Mouse (Mus musculus): ENCODE results near the gene Slc44a2.
"Not testable (repeated sequence)": the region's sequence is repeated elsewhere in the genome, so short reads cannot be mapped to it uniquely, and the experiment has no call there.

Gene Slc44a2

DNA sequence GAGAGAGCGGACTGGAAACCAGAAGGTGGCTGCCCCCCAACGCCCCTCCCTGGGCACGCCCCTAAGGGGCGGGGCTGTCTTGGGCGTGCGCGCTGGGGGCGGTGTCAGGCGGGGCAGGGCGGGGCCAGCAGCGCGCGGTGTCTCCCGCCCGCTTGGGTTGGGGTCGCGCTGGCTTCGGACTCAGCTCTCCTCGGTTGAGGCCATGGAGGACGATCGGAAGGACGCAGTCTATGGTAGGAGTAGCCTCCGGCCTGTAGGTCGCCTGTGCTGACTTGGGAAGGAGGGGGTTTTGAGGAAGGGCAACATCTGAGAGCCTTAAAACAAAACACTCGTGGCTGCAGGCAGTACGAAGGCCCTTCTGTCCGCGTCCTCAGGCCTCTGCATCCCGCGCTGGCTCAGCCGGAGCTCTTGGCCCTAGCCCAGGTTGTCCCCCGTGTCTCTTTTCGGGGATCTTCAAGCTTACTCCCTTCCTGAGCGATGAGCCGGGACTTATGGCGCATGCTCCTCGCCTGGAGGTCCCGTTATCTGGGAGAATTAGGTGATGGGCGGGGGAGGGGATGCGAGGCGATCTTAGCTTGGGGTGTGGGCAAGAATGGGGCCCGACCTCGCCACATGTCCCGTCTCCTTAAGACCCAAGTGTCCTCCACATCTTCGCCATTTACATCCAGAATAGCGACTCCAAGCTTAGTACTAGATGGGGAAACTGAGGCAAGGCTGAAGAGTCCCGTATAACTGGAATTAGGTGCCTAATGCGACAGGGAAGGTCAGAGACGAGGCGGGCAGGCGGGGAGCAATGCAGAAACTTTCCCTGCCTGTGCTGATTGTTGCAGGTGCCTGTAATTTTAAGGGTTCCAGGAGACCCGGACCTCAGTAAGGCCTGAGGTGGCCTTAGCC is at the start of gene Slc44a2:
Gene Slc44a2, plus strand, starts transcription at position 80 of the 894 bp plus-strand sequence.
- DNase-seq (ENCODE audit: low read depth, low spot score): peak; percentile 85

DNA sequence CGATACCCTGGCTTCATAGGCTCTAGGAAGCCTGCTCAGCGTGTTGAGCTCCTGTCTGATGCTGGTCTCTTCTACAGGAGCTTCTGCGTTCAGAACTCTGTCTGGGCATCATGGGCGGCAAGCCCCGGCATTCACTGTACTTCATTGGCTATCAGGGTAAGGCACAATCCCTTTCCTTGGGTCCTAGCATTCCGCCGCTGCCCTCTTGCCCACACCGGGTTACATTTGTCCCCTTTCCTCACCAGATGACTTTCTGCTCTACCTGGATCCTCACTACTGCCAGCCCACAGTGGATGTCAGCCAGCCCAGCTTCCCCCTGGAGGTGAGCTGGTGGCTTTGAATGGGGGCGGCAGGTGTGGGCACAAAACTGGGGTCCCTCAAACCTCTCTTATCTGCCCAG is 48.1 kb upstream of the Slc44a2 start:
- DNase-seq (ENCODE audit: low read depth, low spot score): no peak

DNA sequence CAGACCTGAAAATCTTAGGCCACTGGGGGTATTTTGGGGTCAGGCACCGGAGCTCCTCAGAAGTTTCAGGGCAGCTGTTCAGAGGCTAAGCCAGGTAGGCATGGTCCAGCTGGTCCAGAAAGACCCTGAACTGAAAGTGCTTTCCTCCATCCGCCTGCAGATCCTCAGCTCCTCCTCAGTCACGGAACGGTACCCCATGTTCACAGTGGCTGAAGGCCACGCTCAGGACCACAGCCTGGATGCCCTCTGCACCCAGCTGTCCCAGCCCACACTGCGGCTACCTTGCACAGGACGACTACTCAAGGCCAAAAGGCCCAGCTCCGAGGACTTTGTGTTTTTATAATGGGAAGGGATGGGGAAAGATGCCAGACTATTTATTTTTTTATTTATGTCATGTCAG is 47.4 kb upstream of the Slc44a2 start:
- no peak for DNase-seq (ENCODE audit: low read depth, low spot score)

DNA sequence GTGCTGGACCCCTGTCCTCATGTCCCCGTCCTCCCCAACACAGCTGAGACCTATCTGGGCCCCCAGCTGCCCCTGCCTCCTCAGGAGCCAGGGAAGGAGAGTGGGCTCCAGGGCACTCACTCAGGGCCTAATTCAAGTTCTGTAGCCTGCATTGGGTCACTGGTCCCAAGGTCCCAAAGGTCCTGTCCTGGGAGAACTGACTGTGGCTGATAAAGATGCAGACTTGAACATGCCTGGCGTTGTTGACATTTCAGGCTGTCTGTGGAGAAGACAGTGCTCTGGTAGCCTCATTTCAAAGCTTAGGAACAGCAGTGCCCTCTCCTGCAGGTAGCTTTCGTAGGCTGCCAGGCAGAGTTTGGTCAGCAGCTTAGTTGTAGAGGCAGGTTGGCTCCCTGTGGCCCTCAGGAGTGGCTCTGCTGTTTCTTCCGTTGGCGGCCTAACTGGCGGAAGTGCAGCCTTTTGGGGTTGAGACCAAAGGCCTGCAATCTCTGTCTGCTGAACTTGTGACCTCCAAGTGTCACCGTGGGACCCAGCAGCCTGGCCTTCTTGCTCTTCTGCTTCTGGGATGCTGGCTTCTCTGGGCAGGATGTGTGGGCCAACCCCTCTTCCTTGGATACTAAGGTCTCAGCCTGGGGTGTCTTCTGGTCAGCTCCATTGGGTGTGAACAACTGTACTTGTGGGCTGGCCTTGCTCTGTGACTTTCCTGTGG is 46.8 kb upstream of the Slc44a2 start:
- no peak for DNase-seq (ENCODE audit: low read depth, low spot score)

DNA sequence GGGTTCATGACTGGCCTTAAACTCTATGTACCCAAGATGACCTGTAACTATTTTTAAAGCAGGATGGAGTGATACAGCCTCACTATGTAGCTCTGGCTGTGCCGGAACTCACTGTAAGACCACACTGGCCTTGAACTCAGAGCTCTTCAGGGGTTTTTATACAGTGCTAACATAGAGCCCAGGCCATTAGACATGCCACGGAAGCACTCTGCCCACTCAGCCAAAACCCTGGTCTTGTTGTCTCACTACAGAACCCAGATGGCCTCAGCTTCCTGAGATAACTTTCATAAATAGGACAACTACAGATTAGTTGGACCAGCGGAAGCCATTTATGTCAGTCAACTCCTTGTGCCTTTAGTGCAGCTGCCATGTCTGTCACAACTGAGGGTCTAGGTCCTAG is 46.2 kb upstream of the Slc44a2 start:
- DNase-seq (ENCODE audit: low read depth, low spot score): no peak

DNA sequence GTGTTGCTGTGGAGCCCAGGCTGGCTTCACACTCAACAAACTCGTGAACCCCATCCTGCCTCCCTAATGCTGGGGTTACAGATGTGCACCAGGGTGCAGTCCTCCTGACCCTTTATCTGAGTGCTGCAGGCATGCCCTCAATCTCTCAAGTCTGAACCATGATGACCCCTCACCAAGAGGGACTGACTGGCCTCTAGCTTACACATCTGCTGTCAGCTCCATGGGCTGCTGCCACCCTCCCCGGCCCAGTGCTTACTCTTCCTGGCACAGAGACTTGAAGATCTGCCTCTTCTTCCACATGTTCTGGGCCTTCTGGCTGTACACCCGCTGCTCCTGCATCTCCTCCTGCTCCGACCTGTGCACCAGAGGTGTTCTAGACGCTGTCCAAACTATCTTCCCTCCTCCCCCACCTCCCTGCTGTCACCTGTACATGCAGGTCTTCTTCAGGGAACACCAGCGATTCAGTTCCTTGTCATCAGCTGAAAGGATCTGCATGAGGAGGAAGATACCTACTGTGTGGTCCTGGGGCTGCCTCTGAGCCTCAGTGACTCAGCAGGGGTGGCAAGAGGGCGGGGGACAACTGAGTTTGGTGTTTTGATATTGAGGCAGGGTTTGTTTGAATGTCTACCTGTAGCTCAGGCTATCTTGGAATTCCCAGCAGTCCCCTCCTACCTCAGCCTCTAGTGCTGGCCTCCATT is 45.3 kb upstream of the Slc44a2 start:
- DNase-seq (ENCODE audit: low read depth, low spot score): no peak

DNA sequence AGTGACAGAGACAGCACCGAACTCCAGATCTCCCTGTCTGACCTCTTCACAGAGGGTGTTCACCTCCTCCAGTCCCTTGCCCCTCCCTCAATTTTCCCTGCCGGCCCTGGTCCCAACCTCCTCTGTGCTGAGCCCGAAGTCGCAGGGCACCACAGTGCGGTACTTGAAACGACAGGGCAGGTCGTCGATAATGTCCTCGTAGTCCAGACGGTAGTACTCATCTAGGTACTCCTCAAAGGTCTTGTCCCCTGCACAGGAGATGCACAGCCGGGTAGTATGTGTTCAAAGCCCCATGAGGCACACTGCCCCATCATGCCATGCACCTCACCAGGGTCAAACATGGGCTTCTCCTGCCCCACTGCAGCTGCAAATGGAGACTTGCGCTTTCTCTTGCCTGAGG is 44.8 kb upstream of the Slc44a2 start:
- DNase-seq (ENCODE audit: low read depth, low spot score): no peak

DNA sequence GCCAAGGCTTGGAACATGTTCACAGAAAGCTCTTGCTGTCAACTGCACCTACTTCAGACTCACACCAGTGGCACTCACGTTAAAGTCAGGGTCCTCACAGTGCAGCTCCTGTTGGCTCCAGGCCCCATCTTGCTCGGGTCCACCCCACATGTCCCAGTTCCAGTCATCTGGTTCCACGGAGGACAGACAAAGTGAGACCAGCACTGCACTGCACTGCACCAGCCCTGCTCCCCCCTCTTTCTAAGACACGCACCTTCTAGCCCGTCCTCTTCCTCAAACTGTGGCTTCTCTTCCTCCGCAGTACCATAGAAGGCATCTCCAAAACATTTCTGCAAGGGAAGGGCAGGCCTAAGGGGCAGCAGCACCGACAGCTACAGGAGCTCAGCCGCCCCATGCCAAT is 44.2 kb upstream of the Slc44a2 start:
- DNase-seq (ENCODE audit: low read depth, low spot score): no peak

DNA sequence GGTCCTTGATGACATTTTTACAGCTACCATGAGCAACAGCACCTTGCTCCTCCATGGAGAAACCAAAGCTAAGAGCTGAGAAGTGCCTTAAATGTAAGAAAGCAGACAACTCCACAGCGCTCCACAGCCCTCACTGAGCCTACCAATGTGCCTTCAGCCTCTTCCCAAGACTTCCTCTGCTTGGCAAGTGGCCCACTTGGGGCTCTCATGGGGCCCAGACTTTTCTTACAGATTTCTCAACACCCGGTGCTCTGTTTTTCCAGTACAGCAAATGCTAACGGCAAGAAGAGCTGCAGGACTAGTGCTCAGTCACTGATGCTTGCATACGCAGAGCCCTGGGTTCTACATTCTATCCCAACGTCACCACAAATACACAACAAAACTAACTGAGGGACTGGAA is 42.7 kb upstream of the Slc44a2 start:
- DNase-seq (ENCODE audit: low read depth, low spot score): no peak

DNA sequence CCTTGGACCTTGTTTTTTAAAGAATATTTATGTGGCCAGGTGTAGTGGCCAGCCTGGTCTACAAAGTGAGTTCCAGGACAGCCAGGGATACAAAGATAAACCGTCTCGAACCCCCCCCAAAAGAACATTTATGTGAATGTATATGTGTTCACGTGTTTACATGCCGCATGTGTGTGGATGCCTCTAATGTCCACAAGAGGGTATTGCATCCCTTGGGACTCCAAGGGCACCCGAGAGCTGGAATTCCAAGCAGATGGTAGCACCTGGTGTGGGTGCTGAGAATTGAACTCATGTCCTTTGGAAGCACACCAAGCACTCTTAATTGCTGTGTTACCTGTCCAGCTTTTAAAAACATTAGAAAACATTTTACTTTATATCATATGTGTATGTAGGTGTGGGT is 36.9 kb upstream of the Slc44a2 start:
- no peak for DNase-seq (ENCODE audit: low read depth, low spot score)

DNA sequence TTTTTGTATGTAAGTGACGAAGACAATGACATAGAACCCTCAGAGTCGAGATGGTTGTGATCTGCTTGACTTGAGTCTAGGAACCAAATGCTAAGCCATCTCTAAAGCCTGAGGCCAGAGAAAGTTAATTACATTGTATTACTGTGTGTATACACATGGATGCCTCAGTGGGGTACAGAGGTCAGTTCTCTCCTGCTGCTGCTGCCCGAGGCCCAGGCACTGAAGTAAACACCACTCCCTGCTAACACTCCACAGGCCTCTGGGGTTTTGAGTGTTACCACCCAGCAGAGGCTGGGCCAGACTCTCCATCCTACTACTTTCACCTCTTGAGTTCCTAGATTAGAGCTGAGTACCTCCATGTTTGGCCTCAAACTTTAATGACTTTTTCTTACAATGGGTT is 36.5 kb upstream of the Slc44a2 start:
- DNase-seq (ENCODE audit: low read depth, low spot score): no peak

DNA sequence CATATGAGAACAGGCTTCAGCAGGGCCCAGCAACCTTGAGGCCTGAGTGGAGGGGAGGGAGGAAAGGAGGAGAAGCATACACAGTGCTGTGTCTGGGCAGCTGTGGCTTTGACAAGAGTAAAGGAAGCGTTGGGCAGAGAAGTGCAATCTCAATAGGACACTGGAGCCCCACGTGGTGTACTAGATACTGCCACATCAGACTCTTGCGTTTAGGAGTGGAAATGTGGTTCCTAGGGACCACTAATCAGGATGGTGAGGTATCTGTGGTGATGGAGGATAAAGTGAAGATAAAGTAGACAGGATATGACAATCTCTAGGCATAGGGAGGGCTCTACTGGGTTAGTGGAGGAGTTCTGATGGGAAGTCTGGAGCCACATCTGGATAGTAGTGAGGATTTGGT is 33.7 kb upstream of the Slc44a2 start:
- DNase-seq (ENCODE audit: low read depth, low spot score): no peak

DNA sequence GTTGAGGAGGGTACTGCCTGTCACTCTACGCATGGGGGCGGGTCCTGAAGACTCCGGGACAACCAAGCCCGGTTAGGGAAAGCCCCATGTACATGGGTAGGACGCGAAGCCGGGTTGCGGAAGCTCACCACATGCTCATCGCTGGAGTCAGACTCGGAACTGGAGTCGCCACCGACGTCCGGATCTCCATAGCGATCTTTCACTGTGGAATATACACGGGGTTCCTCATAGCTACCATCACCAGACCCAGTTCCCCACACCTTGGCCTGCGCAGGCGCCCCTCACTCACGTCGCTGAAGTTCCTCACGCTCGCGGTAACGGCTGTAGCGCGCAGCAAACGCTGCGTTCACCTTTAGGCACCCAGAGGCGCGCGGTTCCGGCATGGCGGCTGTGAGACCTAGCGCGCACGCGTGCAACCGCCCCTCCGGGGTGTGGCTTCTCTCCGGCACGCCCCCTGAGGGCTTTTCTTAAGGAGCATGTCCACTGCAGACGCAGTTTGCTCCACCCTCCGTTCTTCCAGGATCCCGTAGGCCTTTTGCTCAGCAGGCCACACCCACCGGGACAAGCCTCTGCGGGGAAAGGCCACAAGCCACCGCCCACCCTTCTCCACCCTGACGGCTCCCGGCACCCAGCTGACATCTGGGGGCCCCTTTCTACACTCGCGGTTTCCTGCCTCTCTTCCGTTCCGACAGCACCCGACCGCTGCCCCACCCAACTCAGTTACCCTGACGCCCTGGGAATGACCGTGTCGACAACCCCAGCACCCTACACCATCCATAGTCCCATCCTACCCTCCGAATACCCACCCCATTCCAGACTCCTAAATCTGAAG is 32.7 kb upstream of the Slc44a2 start, which contains the start of gene Kri1:
Gene Kri1, minus strand, starts transcription at position 399 of the 832 bp plus-strand sequence.
- peak; percentile 98 for DNase-seq (ENCODE audit: low read depth, low spot score)

DNA sequence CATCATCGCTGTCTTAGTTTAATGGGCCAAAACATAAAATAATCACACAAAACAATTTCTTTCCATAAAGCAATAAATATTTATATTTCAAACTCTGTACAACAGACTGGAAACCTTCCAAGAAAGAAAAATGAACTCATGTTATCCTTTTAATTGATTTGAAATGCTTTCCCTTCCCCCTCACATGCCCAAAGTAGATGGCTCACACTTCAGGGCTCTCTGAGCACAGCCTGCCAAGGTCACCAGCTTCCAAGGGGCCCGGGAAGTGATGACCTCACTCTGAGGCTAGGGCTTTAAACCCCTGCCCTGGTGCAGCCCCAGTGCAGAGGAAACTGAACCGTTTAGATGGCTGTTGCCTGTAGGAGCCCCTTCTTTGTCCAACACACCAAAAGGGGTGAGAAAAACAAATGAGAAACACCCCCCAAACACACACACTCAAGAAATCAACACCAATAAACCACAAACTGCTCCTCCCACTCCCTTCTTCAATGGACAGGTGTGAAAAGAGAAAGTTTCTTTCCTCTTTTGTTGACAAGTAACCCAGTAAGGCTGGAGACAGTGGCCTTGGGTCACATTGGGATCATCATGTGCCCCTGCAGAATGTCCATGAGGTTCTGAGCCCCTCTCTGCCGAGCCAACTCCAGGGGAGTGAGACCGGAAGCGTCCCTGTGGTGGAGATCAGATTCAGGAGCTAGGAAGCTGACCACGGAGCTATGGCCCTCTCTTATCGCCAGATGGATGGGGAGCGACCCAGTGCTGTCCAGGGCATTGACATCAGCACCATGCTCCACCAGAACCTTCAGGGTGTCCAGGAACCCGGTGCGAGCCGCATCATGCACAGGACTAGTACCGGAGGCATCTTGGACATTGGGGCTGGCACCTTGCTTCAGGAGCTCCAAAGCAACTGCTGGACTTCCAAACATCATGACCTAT is 31.8 kb upstream of the Slc44a2 start:
- DNase-seq (ENCODE audit: low read depth, low spot score): no peak

DNA sequence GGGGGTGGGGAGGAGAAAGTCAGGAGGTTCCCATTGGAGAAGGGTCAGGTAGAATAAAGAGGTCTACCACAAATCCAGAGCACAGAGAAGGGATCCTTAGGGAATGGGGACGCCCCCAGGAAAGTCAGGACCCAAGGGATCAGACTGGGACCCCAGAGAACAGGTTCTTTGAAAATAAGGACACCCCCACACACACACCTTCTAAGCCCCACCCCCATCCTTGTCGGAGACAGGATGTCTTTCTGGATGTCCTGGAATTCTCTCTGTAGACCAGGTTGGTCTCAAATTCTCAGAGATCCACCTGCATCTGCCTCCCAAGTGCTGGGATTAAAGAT is 31.2 kb upstream of the Slc44a2 start:
- DNase-seq (ENCODE audit: low read depth, low spot score): no peak

DNA sequence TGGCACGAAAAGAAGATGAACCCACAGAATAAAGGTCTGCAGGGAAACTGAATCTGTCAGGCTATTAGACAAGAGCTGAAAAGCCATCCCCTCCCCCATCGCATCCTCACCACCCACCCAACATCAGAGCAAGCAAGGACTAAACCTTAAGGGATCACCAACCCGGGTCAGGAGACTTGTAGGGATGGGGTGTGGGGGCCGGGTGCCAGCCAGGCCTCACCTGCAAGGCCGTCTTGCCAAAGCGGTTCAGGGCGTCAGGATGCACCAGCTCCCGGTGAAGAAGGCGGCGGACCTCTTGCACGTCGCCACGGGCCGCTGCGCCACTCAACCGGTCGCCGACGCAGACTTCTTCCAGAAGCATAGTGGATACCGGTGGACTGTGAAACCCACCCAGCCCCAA is 29.9 kb upstream of the Slc44a2 start:
- DNase-seq (ENCODE audit: low read depth, low spot score): peak; percentile 36

DNA sequence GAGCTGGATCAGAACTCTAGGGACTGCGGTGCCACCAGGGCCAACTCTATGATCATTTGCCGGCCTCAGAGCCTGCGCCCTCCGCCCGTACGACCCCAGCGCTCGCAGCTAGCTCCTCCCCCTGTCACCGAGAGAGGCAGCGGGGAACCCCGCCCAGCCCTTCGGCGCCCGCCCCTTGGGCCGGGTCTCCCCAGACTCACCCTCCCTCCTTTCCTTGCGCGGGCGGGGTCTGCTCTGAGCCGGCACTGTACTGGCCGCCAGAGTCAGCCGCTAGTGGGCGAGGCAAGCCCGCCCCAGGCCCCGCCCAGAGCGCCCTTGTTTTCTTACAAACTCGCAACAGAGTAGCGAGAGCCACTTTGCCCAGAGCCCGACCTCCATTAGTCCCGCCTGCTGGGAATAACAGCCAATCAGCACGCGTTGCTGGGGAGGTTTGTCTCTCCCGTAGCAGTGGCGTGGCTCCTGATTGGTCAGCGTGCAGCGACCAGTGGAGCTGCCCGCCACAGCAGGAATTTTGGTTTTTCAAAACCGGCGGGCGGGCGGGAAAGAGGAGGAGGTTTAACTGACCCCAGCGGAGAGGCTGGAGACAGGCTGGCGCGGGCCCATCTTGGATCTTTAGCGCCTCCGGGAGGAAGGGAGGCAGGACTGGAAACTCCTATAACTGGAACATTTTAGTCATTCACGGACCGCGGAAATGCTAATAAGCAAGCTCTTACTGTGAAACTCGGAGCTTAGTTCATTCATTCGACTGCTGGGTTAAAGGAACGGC is 29.3 kb upstream of the Slc44a2 start, which contains the start of gene Cdkn2d:
Gene Cdkn2d, minus strand, starts transcription at position 386 of the 766 bp plus-strand sequence.
- DNase-seq (ENCODE audit: low read depth, low spot score): peak; percentile 100

DNA sequence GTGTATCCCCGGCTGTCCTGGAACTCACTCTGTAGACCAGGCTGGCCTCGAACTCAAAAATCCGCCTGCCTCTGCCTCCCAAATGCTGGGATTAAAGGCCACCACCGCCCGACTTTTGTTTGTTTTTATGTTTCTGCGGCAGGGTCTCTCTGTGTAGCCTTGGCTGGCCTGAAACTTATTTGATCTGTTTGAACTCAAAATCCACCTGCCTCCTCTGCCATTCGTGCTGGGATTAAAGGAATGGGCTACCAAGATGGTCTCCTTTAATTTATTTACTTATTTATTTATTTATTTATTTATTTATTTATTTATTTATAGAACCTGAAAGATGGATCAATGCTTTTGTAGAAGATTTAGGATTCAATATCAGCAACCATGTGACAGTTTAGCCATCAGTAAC is 28.6 kb upstream of the Slc44a2 start:
- not testable (repeated sequence) for DNase-seq (ENCODE audit: low read depth, low spot score)

DNA sequence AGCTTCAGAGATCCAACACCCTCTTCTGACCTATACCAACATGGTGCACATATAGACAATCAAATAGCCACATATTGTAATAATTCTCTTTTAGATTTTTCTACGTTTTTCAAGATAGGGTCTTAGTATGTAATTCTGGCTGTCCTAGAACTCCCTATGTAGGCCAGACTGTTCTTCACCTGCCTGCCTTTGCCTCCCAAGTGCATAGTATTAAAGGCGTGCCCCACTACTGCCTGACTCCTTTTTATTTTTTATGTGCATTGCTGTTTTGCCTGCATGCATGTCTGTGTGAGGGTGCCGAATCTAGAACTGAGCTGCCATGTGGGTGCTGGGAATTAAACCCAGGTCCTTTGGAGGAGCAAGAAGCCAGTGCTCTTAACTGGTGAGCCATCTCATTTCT is 28.2 kb upstream of the Slc44a2 start:
- no peak for DNase-seq (ENCODE audit: low read depth, low spot score)

DNA sequence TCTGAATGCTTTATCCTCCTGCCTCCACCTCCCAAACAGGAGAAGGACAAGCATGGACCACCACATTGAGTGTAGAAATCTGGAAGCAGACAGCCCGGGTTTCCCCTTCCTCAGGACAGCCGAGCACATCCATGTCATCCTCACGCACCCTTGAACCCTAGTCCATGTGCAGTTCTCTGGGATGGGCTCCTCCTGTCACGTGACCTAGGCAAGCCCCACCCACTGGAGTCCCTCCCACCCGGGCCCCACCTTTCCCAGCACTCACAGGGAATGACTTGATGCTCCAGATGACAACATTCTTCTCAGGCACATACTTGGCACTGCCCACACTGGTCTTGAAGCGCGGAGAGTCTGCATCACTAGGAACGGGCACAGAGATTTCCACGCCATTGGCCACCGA is 21.5 kb upstream of the Slc44a2 start:
- no peak for DNase-seq (ENCODE audit: low read depth, low spot score)

Data from mesoderm, embryonic 11.5 days (tissue).